Mouse (Mus musculus) bone marrow, adult 2 months (tissue): ENCODE results near the gene Camta1.

Source experiments
- CTCF ChIP-seq: fragments of 200-500 bp; IDR thresholded peaks from 2 replicates; pipeline ENCODE4 v1.5.1; 2011; ENCODE audit warnings: low read length, control low read depth; ENCODE audit not compliant: control insufficient read depth, insufficient read depth
- POLR2A ChIP-seq: fragments of 200-500 bp; IDR thresholded peaks from 2 replicates; pipeline ENCODE4 v1.6.1; 2011; ENCODE audit warnings: low read depth, mild to moderate bottlenecking, control low read depth, low read length, borderline replicate concordance; ENCODE audit not compliant: control insufficient read depth

GRCm38 (mm10) chr4:151703069-151703735, 158.5 kb downstream of the Camta1 start:
- TF ChIP-seq CTCF = 0 out of 2 replicates have a peak, but pooled peaks have one; percentile 9
- no peak for TF ChIP-seq POLR2A
